Mouse (Mus musculus): ENCODE measurements around the gene Maml1.

DNA sequence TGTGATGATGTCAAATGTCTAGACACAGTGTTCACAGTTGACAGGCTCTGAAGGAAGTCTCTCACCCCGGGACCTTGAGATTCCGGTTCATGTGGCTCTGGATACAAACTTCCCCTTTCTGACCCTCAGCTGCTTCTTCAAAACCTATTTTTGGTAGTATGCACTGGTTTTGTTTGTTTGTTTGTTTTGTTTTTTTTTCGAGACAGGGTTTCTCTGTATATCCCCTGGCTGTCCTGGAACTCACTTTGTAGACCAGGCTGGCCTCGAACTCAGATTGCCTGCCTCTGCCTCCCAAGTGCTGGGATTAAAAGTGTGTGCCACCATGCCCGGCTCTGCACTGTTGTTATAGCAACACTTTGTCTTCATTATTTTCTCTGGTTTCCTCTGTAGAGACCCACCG lies 48.2 kb downstream of the Maml1 start:
- TF ChIP-seq CTCF (IDR thresholded peaks at IDR 0.05; ENCODE audit: control insufficient read depth, insufficient read depth, low read length), result no peak
- TF ChIP-seq POLR2A (IDR thresholded peaks at IDR 0.05; ENCODE audit: borderline replicate concordance, control insufficient read depth, low read depth, low read length), result no peak
